Mouse (Mus musculus) layer of hippocampus, adult 9-11 months (tissue): ENCODE results near the gene Myl4.

ENCODE experiments used
- DNase-seq: peaks from one replicate; pipeline ENCODE4 v3.0.0; 2022

Gene Myl4

GRCm38 (mm10) chr11:104638006-104638405, 87.5 kb downstream of the Myl4 start:
- DNase-seq, result no peak

GRCm38 (mm10) chr11:104638906-104639305, 88.4 kb downstream of the Myl4 start:
- DNase-seq, result no peak

- DNase-seq, result no peak
Observed at GRCm38 (mm10) chr11:104639634-104640033, 89.2 kb downstream of the Myl4 start.

- no peak for DNase-seq
Observed at GRCm38 (mm10) chr11:104640894-104641293, 90.4 kb downstream of the Myl4 start.

GRCm38 (mm10) chr11:104643236-104643635, 92.8 kb downstream of the Myl4 start:
- DNase-seq, result no peak
